In the genomic region with DNA sequence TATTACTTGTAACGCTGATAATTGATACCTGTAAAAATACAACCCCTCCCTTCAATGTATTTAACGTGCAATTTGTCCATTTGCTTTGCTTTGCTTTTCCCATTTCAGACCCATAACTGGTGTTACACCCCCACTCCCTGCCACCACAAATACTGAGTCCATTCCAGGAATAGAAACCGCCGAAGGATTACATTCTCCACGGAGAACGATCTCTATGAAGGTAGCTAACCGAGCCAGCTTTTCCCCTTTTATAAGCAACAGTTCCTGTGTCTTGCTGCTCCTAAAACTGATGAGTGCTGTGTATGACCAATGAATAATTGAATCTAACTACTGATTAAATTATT, we compare ENCODE assay signal across 10 mouse cellular contexts.
DNase-seq lines count a peak whose midpoint lies in the region; ATAC-seq and TF ChIP-seq lines count a peak whose summit lies in the region.
"Had no signal": no experiment of that assay in that cellular context is flagged by ENCODE, and none has a peak within 500 bp of the region (broad histone marks: within the 10 kb centered on the region; RNA-seq: fewer than 3 reads in every experiment).

No protein-coding gene starts in this region.

- H3K9ac ChIP-seq in kidney, postnatal 0 days (ENCODE audit: low read depth, low read length), result no peak overlapping the region
- H3K9ac ChIP-seq in hindbrain, embryonic 16.5 days (ENCODE audit: low read depth, low read length), result peak overlapping the region; percentile 23; the same call in 1 of the 2 replicates
- peak overlapping the region; percentile 66 for H3K9ac ChIP-seq in neural tube, embryonic 13.5 days

- no peak for TF ChIP-seq POLR2A in embryonic fibroblast, embryonic 13.5 days (IDR thresholded peaks at IDR 0.05; ENCODE audit: low read depth, low read length)

- no peaks in the 10 kb centered on the region for H3K36me3 ChIP-seq in kidney, postnatal 0 days (ENCODE audit: insufficient read depth, low read length)
- H3K36me3 ChIP-seq in hindbrain, embryonic 16.5 days (ENCODE audit: control insufficient read depth, insufficient read depth, low read length), result no peaks in the 10 kb centered on the region
- no peaks in the 10 kb centered on the region for H3K36me3 ChIP-seq in neural tube, embryonic 13.5 days

- ATAC-seq in kidney, postnatal 0 days (replicated peaks; ENCODE audit: low FRiP score, low read depth), result no peak
- ATAC-seq in hindbrain, embryonic 16.5 days, result peak; percentile 78
- peak; percentile 71 for ATAC-seq in neural tube, embryonic 13.5 days (ENCODE audit: low read depth)
- ATAC-seq in erythroid progenitor cell, adult 5-6 weeks (replicated peaks; ENCODE audit: low FRiP score, poor library complexity, severe bottlenecking), result no peak
- no peak for ATAC-seq in activated CD4-positive, CD25-positive, alpha-beta regulatory T cell, adult 4 months

- no peaks in the 10 kb centered on the region for H3K9me3 ChIP-seq in kidney, postnatal 0 days (replicated peaks; ENCODE audit: low read length)
- H3K9me3 ChIP-seq in hindbrain, embryonic 16.5 days (ENCODE audit: control insufficient read depth, low read length), result no peaks in the 10 kb centered on the region
- no peaks in the 10 kb centered on the region for H3K9me3 ChIP-seq in neural tube, embryonic 13.5 days

- 7% methylated on average over 7 of the region's 7 CpGs for WGBS in kidney, postnatal 0 days
- WGBS in hindbrain, embryonic 16.5 days, result 4% methylated on average over 7 of the region's 7 CpGs
- 6% methylated on average over 7 of the region's 7 CpGs for WGBS in neural tube, embryonic 13.5 days

- H3K4me1 ChIP-seq in kidney, postnatal 0 days (replicated peaks; ENCODE audit: insufficient read depth, low read length), result no peaks in the 10 kb centered on the region
- peaks cover 7% of the 10 kb centered on the region; the same call in 1 of the 2 replicates for H3K4me1 ChIP-seq in embryonic fibroblast, embryonic 13.5 days (ENCODE audit: control insufficient read depth, insufficient read depth, low read length)
- H3K4me1 ChIP-seq in hindbrain, embryonic 16.5 days (ENCODE audit: control insufficient read depth, insufficient read depth, low read depth, low read length), result peaks cover 31% of the 10 kb centered on the region
- H3K4me1 ChIP-seq in neural tube, embryonic 13.5 days (replicated peaks), result peaks cover 57% of the 10 kb centered on the region

- no peak overlapping the region for H3K27ac ChIP-seq in kidney, postnatal 0 days
- peak overlapping the region; percentile 98 for H3K27ac ChIP-seq in embryonic fibroblast, embryonic 13.5 days (ENCODE audit: insufficient read depth, low read length)
- peak overlapping the region; percentile 87 for H3K27ac ChIP-seq in hindbrain, embryonic 16.5 days (ENCODE audit: low read depth, low read length)
- peak overlapping the region; percentile 95 for H3K27ac ChIP-seq in neural tube, embryonic 13.5 days (replicated peaks)

- no peaks in the 10 kb centered on the region for H3K27me3 ChIP-seq in kidney, postnatal 0 days (ENCODE audit: insufficient read depth, low read length)
- no peaks in the 10 kb centered on the region for H3K27me3 ChIP-seq in hindbrain, embryonic 16.5 days (replicated peaks; ENCODE audit: control insufficient read depth, insufficient read depth, low read length)
- H3K27me3 ChIP-seq in neural tube, embryonic 13.5 days, result no peaks in the 10 kb centered on the region

- TF ChIP-seq CTCF in kidney, postnatal 0 days (IDR thresholded peaks at IDR 0.05; ENCODE audit: low read depth), result no peak
- no peak for TF ChIP-seq CTCF in embryonic fibroblast, embryonic 13.5 days (IDR thresholded peaks at IDR 0.05; ENCODE audit: borderline replicate concordance, insufficient read depth, low read length)

- peak overlapping the region; percentile 19; the same call in 1 of the 2 replicates for H3K4me3 ChIP-seq in kidney, postnatal 0 days (replicated peaks; ENCODE audit: low read depth, low read length)
- H3K4me3 ChIP-seq in embryonic fibroblast, embryonic 13.5 days (ENCODE audit: insufficient read depth, low read length), result no peak overlapping the region
- peak overlapping the region; percentile 6; the same call in 1 of the 2 replicates for H3K4me3 ChIP-seq in hindbrain, embryonic 16.5 days (ENCODE audit: low read length)
- peak overlapping the region; percentile 1; the same call in 1 of the 2 replicates for H3K4me3 ChIP-seq in neural tube, embryonic 13.5 days

- peak overlapping the region; percentile 35 for H3K4me2 ChIP-seq in kidney, postnatal 0 days (ENCODE audit: low read length)
- H3K4me2 ChIP-seq in hindbrain, embryonic 16.5 days (ENCODE audit: low read length), result peak overlapping the region; percentile 52
- H3K4me2 ChIP-seq in neural tube, embryonic 13.5 days, result peak overlapping the region; percentile 51

- DNase-seq in kidney, postnatal 0 days (ENCODE audit: low spot score), result peak; percentile 43
- no peak for DNase-seq in kidney, postnatal 4 days
- no peak for DNase-seq in right cerebral cortex, postnatal 25 days
- DNase-seq: kidney, adult 18-20 months; thymus, adult 18-20 months had no signal

Comparison
In these comparisons a context has a peak if more than half of its experiments do, and no peak if none do; other contexts are left out.
1. ATAC-seq: peak in hindbrain, embryonic 16.5 days (single experiment) and neural tube, embryonic 13.5 days (single experiment); none in kidney, postnatal 0 days (single experiment), erythroid progenitor cell, adult 5-6 weeks (single experiment) and activated CD4-positive, CD25-positive, alpha-beta regulatory T cell, adult 4 months (single experiment).
2. Peak in every context shown above with its lines, with median percentiles within 50 percentile points of each other: H3K4me2 ChIP-seq.